Mouse (Mus musculus): ENCODE data around the gene Usp2.

Usp2 gene

DNA sequence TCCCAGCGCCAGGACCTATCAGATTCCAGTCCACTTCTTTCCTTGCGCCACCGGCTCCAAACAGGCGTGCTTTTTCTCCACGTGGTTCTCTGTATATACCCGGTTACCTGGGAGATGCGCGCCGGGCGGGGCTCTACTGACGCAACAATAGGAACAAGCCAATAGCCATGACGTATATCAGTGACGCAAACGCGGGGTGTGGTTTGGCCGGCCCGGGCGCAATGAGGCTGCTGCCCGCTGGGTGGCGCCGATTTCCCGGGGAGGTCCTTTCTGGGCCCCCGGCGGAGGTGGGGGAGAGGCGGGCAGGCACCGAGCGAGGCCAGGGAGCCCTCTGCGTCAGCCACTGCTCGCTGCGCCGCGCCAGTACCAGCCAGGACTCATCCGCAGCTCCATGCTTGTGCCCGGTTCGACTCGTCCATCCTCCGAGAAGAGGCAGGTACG is at the start of gene Usp2:
Usp2 (plus strand) TSS at position 237 of the 441 bp plus-strand sequence.
- peak; percentile 98 for DNase-seq (ENCODE audit: low read depth)

DNA sequence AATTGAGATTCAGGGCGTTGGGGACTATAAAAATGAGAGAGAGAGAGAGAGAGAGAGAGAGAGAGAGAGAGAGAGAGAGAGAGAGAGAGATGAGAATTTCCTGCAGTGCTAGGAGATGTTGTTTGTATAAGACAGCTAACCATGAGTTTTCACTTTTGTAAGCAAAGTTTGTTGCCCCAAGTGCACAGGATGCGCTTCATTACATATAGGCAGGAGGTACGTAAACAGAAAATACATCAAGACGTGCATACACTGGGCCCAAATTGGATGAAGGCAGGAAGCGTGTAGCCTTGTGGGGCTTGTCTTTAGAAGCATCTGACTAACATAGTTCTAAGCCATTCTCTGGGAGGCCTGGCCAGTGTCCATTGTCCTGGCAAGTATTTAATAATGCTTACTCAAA is 49.0 kb upstream of the Usp2 start:
- DNase-seq (ENCODE audit: low read depth) = no peak

DNA sequence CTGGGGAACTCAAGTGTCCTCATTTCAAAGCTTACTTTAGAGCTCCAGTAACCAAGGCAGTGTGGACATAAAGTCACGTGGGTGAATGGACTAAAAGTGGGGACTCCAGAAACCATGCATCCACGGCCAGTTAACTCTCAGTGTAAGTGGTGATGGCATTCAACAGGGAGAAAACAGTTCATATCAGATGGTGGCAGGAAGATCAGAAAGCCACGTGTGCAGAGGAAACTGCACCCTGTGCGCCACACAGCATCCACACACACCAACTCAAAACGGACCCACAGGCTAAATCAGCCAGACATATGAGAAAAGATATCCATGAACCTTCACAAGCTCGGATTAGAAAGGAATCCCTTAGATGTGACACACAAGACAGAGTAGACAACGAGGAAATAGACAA is 46.8 kb upstream of the Usp2 start:
- no peak for DNase-seq (ENCODE audit: low read depth)

DNA sequence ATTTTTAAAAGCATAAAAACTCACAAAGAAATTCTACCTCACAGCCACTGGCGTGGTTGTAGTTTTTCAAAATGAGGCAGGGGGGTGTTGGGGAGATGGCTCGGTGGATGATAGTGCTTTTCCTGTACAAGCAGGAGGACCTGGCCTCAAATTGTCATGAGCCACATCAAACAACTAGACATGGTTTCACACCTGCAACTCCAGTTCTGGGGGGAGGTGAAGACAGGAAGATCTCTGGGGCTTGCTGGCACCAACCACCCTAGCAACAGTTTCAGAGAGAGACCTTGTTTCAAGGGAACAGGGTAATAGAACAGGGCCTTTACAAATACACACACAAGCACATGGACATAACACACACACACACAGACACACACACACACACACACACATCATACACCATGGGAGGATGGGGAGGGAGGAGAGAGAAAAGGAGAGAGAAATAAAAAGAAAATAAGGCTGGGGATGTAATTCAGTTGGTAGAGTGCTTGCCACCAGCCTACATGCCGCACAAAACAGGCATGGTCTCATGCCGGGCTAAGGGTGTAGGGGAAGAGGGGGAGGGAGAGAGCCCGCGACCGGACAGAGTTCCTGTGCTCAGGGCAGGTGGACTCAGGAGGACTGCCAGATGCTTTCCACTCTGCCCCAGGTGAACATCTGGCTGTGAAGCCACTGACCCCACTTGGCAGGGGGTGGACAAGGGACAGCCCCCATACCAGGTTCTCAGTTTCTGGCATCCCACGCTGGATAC is 44.5 kb upstream of the Usp2 start:
- DNase-seq (ENCODE audit: low read depth) = no peak

DNA sequence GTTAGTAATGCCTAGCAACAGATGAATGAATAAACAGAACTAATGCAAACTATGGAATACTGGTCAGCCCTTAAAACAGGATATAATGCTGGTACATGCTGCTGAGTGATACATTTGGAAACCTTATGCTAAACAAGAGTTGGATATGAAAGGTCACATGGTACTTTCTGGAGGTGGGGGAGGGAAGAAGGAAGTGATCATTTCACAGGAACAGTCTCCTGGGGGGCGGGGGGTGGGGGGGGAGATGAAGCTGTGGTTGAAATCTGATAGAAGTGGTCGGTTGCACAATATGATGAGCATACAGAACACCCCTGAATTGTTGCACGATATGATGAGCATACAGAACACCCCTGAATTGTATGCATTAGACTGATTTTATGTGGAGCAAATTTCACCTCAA is 42.7 kb upstream of the Usp2 start:
- peak; percentile 39 for DNase-seq (ENCODE audit: low read depth)

DNA sequence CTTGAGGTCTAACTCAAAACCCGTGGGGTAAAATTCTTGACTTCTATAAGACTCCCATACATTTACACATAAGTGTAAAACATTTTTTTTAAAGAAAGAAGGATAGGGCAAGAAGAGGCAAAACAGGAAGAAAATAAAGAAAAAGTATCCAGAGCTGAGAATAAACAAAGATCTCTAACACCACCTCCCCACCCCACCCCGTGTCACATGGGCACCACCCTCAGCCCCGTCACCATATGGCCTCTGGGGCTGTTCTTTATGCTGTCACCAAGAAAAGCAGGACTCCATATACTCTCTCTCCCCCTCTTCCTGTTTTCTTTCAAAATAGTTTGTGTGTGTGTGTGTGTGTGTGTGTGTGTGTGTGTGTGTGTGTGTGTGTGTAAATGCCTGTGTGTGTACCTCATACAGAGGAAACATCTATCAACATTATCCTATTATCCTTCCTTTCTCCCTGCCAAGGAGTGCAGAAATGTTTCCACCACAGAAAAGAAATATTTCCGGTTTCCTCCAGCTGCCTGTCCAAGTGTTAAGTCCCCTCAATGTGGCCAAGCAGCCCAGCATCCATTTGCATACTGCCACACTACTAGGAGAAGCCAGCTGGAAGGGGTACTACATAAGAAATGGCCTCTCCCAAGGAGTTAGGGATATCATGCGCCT is 37.1 kb upstream of the Usp2 start:
- DNase-seq (ENCODE audit: low read depth) = no peak

DNA sequence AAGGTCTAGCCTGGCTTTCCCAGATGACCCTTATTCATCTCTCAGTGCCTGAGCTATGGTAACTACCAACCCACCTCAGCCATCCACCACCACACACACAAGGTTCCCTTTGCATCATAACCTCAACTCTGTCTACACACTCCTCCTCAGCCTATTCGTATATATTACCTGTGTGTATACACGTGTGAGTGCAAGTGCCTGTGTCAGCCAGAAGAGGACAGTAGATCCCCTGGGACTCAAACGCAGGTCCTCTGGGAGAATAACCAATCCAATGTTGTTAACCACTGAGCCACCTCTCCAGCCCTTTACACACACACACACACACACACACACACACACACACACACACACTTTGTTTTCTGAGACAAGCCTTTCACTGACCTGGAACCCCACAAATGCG is 36.2 kb upstream of the Usp2 start:
- no peak for DNase-seq (ENCODE audit: low read depth)

DNA sequence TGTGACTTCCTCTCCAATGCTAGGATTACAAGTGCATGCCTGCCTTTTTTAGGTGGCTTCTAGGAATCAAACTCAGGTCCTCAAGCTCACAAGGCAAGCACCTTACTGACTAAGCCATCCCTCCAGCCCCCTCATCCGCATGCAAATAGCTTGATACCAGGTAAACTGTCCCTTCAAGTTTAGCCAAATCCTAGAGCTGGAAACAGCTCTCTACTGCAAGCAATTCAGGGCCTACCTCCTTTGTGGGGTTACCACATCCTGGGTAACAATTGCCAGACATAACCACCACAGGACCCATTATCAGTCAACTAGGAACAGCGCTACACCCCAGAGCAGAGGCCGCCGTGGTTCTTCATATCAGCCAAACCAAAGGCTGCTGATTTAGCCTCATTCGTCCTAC is 35.7 kb upstream of the Usp2 start:
- no peak for DNase-seq (ENCODE audit: low read depth)

DNA sequence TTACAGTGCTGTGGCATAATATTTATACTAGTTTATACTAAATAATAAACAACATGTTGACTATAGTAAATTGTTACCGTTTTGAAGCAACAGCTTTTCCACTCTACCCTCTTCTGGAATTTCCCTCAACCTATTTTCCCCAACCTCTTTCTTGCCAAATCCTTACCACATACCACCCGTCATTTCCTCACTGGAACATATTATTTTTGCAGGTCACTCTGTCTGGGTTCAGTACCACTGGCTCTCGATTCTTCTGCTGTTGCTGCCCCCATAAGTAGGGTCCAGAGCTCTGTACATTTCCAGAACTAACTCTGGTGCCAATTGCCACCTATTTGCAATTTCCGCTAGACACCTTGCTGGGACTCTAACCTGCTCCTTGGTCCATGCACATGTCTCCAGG is 34.9 kb upstream of the Usp2 start:
- no peak for DNase-seq (ENCODE audit: low read depth)

DNA sequence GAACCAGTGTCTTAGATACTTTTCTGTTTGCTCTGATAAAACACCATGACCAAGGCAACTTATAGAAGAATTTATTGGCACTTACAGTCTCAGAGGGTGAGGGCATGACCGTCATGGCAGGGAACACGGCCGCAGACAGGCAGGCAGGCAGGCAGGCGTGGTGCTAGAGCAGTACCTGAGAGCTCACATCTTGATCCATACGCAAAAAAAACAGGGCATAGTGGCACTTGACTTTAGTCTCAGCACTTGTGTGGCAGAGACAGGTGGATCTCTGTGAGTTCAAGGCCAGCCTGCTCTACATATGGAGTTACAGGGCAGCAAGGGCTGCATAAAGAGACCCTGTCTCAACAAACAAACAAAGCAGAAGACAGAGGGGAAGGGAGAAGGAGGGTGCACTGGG is 33.5 kb upstream of the Usp2 start:
- DNase-seq (ENCODE audit: low read depth) = no peak

DNA sequence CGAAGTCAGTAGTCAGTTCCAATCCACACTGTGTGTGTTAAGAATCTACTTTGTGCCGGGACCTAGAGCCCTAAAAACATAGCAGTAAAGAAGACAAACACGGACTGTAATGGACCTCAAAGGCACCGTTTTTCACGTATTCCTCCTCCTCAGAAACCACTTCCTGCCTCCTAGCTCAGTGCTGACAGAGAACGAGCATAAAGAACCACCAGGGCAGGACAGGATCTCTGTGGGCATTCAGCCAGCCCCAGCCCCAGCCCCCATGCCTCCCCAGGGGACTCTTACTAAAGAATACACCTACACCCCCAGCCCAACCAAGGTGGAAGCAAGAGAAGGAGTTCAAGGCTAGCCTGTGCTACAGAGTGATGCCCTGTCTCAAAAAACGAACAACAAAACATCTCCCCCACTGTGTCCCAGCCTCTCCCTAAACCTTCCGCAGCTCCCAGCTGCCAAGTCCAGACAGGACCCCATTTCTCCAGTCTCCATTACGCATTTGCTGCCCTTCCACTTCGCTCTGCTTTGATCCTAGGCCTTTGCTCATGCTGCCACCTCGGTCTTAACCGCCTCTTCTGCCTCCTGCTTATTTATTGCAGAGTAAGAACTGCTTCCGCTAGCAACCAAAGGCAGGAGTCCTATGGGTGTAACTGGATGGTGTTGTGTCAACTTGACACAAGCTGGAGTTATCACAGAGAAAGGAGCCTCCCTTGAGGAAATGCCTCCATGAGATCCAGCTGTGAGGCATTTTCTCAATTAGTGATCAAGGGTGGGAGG is 32.7 kb upstream of the Usp2 start:
- peak; percentile 8 for DNase-seq (ENCODE audit: low read depth)

DNA sequence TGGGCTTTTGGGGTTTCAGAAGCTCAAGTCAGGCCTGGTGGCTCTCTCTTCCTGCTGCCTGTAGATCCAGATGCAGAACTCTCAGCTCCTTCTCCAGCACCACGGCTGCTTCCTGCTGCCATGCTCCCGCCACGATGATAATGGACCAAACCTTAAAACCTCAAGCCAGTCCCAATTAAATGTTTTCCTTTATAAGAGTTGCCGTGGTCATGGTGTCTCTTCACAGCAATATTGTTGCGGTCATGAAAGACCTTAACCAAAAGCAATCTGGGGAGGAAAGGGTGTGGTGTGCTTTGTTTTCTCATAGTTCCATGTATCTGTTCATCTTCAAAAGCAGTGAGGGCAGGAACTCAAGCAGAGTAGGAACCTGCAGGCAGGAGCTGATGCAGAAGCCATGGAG is 29.7 kb upstream of the Usp2 start:
- no peak for DNase-seq (ENCODE audit: low read depth)

DNA sequence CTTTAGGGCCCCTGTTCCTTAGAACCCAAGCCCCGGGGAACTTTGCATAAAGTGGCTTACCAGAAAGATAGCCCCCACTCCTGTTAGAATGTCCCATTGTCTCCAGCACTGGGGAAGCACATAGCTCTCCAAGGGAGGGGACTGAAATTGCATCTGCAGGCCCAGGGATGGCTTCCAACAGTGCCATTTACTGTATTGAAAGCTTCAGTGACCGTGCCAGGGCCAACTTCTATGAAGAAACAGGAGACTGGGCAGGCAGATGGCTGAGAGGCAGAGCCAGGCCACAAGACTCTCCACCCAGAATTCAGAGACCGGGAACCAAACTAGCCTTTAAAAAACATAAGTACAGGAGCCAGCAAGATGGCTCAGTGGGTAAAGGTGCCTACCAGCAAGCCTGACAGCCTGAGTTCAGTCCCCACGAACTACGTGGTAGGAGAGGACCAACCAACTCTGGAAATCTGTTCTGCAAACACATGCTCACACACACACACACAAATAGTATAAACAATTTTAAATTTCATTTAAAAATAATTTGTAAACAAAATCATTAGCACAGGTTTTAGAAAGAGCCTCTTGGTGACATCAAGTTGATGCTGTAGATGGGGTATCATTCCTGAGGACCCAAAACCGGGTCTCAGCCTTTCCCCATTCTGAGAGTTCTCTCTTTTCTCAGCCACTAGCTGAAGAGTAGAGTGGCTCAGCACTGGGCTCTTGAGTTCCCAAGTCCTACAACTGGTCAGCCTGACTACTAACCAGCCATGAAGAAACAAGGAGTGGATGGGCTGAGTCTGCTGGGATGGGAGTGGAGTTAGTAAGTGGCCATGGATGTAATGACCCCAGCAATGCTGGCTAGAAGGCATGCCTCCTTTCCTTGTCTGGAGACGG is 25.1 kb upstream of the Usp2 start:
- no peak for DNase-seq (ENCODE audit: low read depth)

DNA sequence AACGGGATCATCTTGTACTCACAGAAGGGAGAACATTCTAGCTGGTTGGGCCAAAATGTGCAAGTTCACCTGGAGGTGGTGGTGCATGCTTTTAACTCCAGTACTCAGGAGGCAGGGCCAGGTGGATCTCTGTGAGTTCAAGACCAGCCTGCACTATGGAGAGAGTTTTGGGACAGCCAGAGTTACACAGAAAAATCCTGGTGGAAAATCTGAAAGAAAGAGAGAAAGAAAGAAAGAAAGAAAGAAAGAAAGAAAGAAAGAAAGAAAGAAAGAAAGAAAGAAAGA is 24.5 kb upstream of the Usp2 start:
- DNase-seq (ENCODE audit: low read depth) = no peak

DNA sequence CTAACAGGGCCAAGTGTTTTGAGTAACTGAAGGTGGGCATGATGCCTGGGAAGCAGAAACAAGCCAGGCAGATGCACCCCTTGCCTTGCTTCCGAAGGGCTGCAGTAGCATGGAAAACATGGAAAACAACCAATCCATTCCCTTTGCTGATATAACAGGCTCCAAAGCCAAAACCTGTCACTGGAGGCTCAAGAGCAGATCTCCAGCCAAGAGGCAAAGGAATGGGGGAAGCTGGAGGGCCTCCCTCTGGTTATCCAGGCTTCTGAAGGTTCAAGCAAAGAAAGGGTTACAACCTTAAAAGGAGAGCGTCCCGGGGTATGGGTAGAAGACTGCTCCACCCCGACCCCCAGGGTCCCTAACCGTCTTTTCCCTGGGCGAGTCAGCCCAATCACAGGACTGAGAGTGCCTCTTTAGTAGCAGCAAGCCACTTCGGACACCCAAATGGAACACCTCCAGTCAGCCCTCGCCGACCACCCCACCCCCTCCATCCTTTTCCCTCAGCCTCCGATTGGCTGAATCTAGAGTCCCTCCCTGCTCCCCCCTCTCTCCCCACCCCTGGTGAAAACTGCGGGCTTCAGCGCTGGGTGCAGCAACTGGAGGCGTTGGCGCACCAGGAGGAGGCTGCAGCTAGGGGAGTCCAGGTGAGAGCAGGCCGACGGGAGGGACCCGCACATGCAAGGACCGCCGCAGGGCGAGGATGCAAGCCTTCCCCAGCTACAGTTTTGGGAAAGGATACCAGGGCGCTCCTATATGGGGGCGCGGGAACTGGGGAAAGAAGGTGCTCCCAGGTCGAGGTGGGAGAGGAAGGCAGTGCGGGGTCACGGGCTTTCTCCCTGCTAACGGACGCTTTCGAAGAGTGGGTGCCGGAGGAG is 23.7 kb upstream of the Usp2 start, which contains the start of gene Thy1:
Thy1 (plus strand) TSS at position 549 of the 872 bp plus-strand sequence.
- no peak for DNase-seq (ENCODE audit: low read depth)

DNA sequence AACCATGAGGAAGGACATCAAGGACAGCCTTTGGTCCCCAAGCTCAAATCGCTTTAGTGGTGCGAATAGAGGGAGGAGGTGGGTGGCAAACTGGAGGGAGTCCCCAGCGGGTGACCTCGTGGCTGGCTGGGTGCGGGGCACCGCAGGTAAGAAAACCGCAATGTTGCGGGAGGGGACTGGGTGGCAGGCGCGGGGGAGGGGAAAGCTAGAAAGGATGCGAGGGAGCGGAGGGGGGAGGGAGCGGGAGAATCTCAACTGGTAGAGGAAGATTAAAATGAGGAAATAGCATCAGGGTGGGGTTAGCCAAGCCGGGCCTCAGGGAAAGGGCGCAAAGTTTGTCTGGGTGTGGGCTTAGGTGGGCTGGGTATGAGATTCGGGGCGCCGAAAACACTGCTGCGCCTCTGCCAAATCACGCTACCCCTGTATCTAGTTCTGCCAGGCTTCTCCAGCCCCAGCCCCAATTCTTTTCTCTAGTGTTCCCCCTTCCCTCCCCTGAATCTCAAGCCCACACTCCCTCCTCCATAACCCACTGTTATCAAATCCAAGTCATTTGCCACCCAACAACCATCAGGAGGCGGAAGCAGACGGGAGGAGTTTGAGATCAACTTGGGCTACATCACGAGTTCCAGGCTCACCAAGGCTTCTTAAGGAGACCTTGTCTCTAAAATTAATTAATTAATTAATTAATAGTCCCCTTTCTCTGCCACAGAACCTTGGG is 23.0 kb upstream of the Usp2 start:
- no peak for DNase-seq (ENCODE audit: low read depth)

DNA sequence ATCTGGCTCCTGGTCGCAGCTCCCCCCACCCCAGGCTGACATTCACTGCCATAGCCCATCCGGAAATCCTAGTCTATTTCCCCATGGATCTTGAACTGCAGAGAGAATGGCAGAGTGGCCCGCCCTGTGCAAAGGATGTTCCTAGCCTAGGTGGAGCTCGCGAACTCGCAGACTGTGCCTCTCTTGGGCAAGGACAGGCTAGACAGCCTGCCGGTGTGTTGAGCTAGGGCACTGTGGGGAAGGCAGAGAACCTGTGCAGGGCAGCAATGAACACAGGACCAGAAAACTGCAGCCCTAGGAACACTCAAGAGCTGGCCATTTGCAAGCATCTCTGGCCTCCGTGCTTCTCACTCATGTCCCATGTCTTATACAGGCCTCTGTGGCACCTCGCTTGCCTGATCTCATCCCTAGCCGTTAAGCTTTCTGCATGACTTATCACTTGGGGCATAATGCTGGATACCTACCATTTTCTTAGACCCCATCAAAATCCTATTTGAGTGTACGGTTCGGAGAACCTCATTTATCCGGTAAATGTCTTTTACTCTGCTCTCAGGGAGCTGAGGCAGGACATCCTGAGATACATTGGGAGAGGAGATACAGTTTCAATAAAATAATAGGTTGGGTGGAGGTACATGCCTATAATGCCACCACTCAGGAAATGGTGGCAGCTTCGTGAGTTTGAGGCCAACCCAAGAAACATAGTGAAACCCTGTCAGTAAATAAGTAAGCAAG is 22.2 kb upstream of the Usp2 start:
- DNase-seq (ENCODE audit: low read depth) = no peak

DNA sequence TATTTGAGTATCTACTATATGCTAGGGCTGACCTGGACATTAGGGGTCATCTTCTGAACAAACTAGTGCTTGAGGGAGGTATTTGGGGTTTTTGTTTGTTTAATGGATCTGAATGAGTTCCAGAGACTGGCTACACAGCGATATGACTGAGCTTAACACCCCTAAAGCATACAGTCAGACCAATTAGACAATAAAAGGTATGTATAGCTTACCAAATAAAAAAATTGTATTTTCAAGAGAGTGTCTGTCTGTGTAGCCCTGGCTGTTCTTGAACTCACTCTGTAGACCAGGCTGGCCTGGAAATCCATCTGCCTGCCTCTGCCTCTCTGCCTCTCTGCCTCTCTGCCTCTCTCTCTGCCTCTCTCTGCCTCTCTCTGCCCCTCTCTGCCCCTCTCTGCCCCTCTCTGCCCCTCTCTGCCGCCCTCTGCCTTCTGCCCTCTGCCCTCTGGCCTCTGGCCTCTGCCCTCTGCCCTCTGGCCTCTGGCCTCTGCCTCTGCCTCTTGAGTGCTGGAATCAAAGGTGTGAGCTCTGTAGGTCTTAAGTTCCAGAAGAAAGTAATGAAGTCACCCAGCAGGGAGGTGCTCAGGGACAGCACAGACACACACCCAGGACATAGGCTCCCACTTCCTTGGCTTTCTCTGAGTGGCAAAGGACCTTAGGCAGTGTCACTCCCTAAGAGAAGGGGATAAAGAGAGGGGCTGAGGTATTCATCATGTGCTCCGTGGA is 21.5 kb upstream of the Usp2 start:
- no peak for DNase-seq (ENCODE audit: low read depth)

DNA sequence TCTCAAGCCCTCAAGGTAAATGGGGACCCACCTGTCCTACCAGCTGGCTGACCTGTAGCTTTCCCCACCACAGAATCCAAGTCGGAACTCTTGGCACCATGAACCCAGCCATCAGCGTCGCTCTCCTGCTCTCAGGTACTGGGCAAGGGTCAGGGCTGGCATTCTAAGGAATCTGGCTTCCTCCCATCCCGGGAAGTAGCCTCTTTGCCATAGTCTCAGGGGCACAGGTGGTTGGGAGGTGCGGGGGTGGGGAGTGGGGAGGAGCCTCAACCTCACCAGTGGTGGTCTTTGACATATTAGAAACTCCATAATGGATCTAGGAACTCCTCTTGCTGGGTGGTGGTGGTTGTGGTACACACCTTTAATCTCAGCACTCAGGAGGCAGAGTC is 20.9 kb upstream of the Usp2 start:
- no peak for DNase-seq (ENCODE audit: low read depth)
